Mouse (Mus musculus): Measurements from ENCODE around the gene Gtf2f1. TPM values are rescaled to one million over a fixed set of nuclear protein-coding genes. Genes with fewer than 3 reads are reported as not detected.
A peak's percentile ranks its signal among the peaks of the same experiment; 100 is the strongest.

Gtf2f1 gene
- polyA plus RNA-seq, 1 experiment from 2014 or later, result 32.8 TPM

- Histone ChIP-seq H3K27me3 (replicated peaks) (peaks cover 5% of the 10 kb centered on the region; the same call in 1 of the 2 replicates), H3K4me2 (peak overlapping the region; percentile 73), H3K9me3 (no peaks in the 10 kb centered on the region), H3K36me3 (peaks cover 22% of the 10 kb centered on the region), H3K4me3 (peak overlapping the region; percentile 95), H3K27ac (replicated peaks) (peak overlapping the region; percentile 89), H3K9ac (peak overlapping the region; percentile 77), H3K4me1 (peaks cover 23% of the 10 kb centered on the region)
- WGBS, result under 1% methylated on average over 38 of the region's 38 CpGs
- peak; percentile 96 for ATAC-seq (ENCODE audit: extremely low read depth, insufficient number of reproducible peaks, low FRiP score, low TSS enrichment)
Observed at GRCm38 (mm10) chr17:57031661-57032420, 20.8 kb upstream of the Gtf2f1 start.

GRCm38 (mm10) chr17:57030931-57031660, 20.0 kb upstream of the Gtf2f1 start, which contains the start of gene Khsrp:
Gene Khsrp, minus strand, starts transcription at chr17:57031522.
- Histone ChIP-seq H3K9ac (peak within 1 kb of the TSS; percentile 100), H3K4me1 (peaks cover 23% of the 10 kb centered on the region), H3K9me3 (no peaks in the 10 kb centered on the region), H3K27ac (replicated peaks) (peak within 1 kb of the TSS; percentile 94), H3K4me3 (peak within 1 kb of the TSS; percentile 95), H3K4me2 (peak within 1 kb of the TSS; percentile 92), H3K27me3 (replicated peaks) (no peaks in the 10 kb centered on the region), H3K36me3 (peaks cover 29% of the 10 kb centered on the region)
- peak; percentile 1; the same call in 1 of the 2 replicates for ATAC-seq (ENCODE audit: extremely low read depth, insufficient number of reproducible peaks, low FRiP score, low TSS enrichment)
- under 1% methylated on average over 87 of the region's 99 CpGs for WGBS

- 24% methylated on average over 8 of the region's 8 CpGs for WGBS
Observed at GRCm38 (mm10) chr17:57029691-57030090, 18.6 kb upstream of the Gtf2f1 start.

GRCm38 (mm10) chr17:57027471-57027870, 16.4 kb upstream of the Gtf2f1 start:
- WGBS, result 84% methylated on average over 4 of the region's 4 CpGs
- Histone ChIP-seq H3K4me1 (peaks cover 20% of the 10 kb centered on the region), H3K36me3 (peaks cover 66% of the 10 kb centered on the region), H3K27ac (replicated peaks) (no peak overlapping the region), H3K4me2 (no peak overlapping the region), H3K27me3 (replicated peaks) (no peaks in the 10 kb centered on the region), H3K9ac (no peak overlapping the region), H3K9me3 (no peaks in the 10 kb centered on the region), H3K4me3 (no peak overlapping the region)
- ATAC-seq (ENCODE audit: extremely low read depth, insufficient number of reproducible peaks, low FRiP score, low TSS enrichment), result no peak

More at GRCm38 (mm10) chr17:57029691-57030090, 18.6 kb upstream of the Gtf2f1 start:
- Histone ChIP-seq H3K27ac (replicated peaks) (peak overlapping the region; percentile 94; the same call in 1 of the 2 replicates), H3K9me3 (no peaks in the 10 kb centered on the region), H3K9ac (peak overlapping the region; percentile 100), H3K4me2 (peak overlapping the region; percentile 92), H3K4me1 (peaks cover 23% of the 10 kb centered on the region), H3K4me3 (peak overlapping the region; percentile 95), H3K36me3 (peaks cover 43% of the 10 kb centered on the region), H3K27me3 (replicated peaks) (no peaks in the 10 kb centered on the region)
- ATAC-seq (ENCODE audit: extremely low read depth, insufficient number of reproducible peaks, low FRiP score, low TSS enrichment), result no peak

GRCm38 (mm10) chr17:57020960-57021359, 9.9 kb upstream of the Gtf2f1 start:
- H3K27ac ChIP-seq (replicated peaks), result no peak overlapping the region
- ATAC-seq (ENCODE audit: extremely low read depth, insufficient number of reproducible peaks, low FRiP score, low TSS enrichment), result no peak
- 82% methylated on average over 5 of the region's 5 CpGs for WGBS
- no peaks in the 10 kb centered on the region for H3K9me3 ChIP-seq
- H3K4me1 ChIP-seq, result no peaks in the 10 kb centered on the region
- H3K4me3 ChIP-seq, result no peak overlapping the region
- H3K4me2 ChIP-seq, result no peak overlapping the region
- no peaks in the 10 kb centered on the region for H3K27me3 ChIP-seq (replicated peaks)
- H3K36me3 ChIP-seq, result peaks cover 68% of the 10 kb centered on the region
- no peak overlapping the region for H3K9ac ChIP-seq

- Histone ChIP-seq H3K36me3 (peaks cover 55% of the 10 kb centered on the region), H3K9me3 (no peaks in the 10 kb centered on the region), H3K27ac (replicated peaks) (no peak overlapping the region), H3K9ac (no peak overlapping the region), H3K27me3 (replicated peaks) (no peaks in the 10 kb centered on the region), H3K4me1 (no peaks in the 10 kb centered on the region), H3K4me2 (no peak overlapping the region), H3K4me3 (no peak overlapping the region)
- 69% methylated on average over 2 of the region's 2 CpGs for WGBS
- ATAC-seq (ENCODE audit: extremely low read depth, insufficient number of reproducible peaks, low FRiP score, low TSS enrichment), result no peak
Observed at GRCm38 (mm10) chr17:57019693-57020092, 8.6 kb upstream of the Gtf2f1 start.

GRCm38 (mm10) chr17:57012245-57012795, 1.2 kb upstream of the Gtf2f1 start:
- H3K36me3 ChIP-seq, result peaks cover 22% of the 10 kb centered on the region
- ATAC-seq (ENCODE audit: extremely low read depth, insufficient number of reproducible peaks, low FRiP score, low TSS enrichment), result no peak
- 72% methylated on average over 13 of the region's 13 CpGs for WGBS
- peaks cover 20% of the 10 kb centered on the region for H3K4me1 ChIP-seq
- no peaks in the 10 kb centered on the region for H3K9me3 ChIP-seq
- peak overlapping the region; percentile 85; the same call in 1 of the 2 replicates for H3K27ac ChIP-seq (replicated peaks)
- H3K9ac ChIP-seq, result peak overlapping the region; percentile 83
- H3K4me2 ChIP-seq, result peak overlapping the region; percentile 75
- peak overlapping the region; percentile 74 for H3K4me3 ChIP-seq
- no peaks in the 10 kb centered on the region for H3K27me3 ChIP-seq (replicated peaks)

GRCm38 (mm10) chr17:57010911-57011235, 215 bp downstream of the Gtf2f1 start:
- peak; percentile 3; the same call in 1 of the 2 replicates for ATAC-seq (ENCODE audit: extremely low read depth, insufficient number of reproducible peaks, low FRiP score, low TSS enrichment)
- under 1% methylated on average over 19 of the region's 19 CpGs for WGBS

GRCm38 (mm10) chr17:57007137-57007905, 3.8 kb downstream of the Gtf2f1 start:
- Histone ChIP-seq H3K36me3 (peaks cover 72% of the 10 kb centered on the region), H3K27me3 (replicated peaks) (no peaks in the 10 kb centered on the region), H3K9ac (no peak overlapping the region), H3K9me3 (no peaks in the 10 kb centered on the region), H3K27ac (replicated peaks) (no peak overlapping the region), H3K4me2 (no peak overlapping the region), H3K4me1 (peaks cover 17% of the 10 kb centered on the region), H3K4me3 (no peak overlapping the region)
- WGBS, result 86% methylated on average over 13 of the region's 13 CpGs
- ATAC-seq (ENCODE audit: extremely low read depth, insufficient number of reproducible peaks, low FRiP score, low TSS enrichment), result no peak

More at GRCm38 (mm10) chr17:57010911-57011235, 215 bp downstream of the Gtf2f1 start:
- peaks cover 20% of the 10 kb centered on the region for H3K4me1 ChIP-seq
- no peaks in the 10 kb centered on the region for H3K27me3 ChIP-seq (replicated peaks)
- H3K27ac ChIP-seq (replicated peaks), result peak overlapping the region; percentile 83
- peak overlapping the region; percentile 75 for H3K4me2 ChIP-seq
- peaks cover 37% of the 10 kb centered on the region for H3K36me3 ChIP-seq
- peak overlapping the region; percentile 82 for H3K9ac ChIP-seq
- peak overlapping the region; percentile 74 for H3K4me3 ChIP-seq
- no peaks in the 10 kb centered on the region for H3K9me3 ChIP-seq

- H3K9ac ChIP-seq, result 0 out of 2 replicates have a peak overlapping the region, but pooled peaks have one; percentile 21
- H3K36me3 ChIP-seq, result peaks cover 81% of the 10 kb centered on the region
- H3K9me3 ChIP-seq, result no peaks in the 10 kb centered on the region
- H3K27me3 ChIP-seq (replicated peaks), result no peaks in the 10 kb centered on the region
- peaks cover 20% of the 10 kb centered on the region for H3K4me1 ChIP-seq
- H3K4me3 ChIP-seq, result no peak overlapping the region
- ATAC-seq (ENCODE audit: extremely low read depth, insufficient number of reproducible peaks, low FRiP score, low TSS enrichment), result no peak
- no peak overlapping the region for H3K27ac ChIP-seq (replicated peaks)
- WGBS, result 67% methylated on average over 7 of the region's 7 CpGs
- no peak overlapping the region for H3K4me2 ChIP-seq
Observed at GRCm38 (mm10) chr17:57003994-57004393, 7.1 kb downstream of the Gtf2f1 start.

All from heart, embryonic 13.5 days (tissue).